Mouse (Mus musculus) thymus, adult 2 months (tissue): ENCODE measurements at regions not wholly inside any gene's neighbourhood (a gene's known extent, or its start where the extent isn't known, plus 50 kb on each side); places are given as distances from the start of the nearest gene placed in this dataset.

ENCODE experiments used
- DNase-seq: peaks from one replicate; pipeline ENCODE4 v3.0.0; 2021
- H3K27ac ChIP-seq: fragments of 200-500 bp; 2 replicates; pipeline ENCODE4 v1.5.1; 2012; ENCODE audit warnings: low read length, control low read depth; ENCODE audit not compliant: control insufficient read depth, insufficient read depth
- H3K27me3 ChIP-seq: fragments of 200-500 bp; 2 replicates; pipeline ENCODE4 v1.6.1; 2012; ENCODE audit warnings: mild to moderate bottlenecking, low read length, moderate library complexity, mixed read lengths; ENCODE audit not compliant: control insufficient read depth, insufficient read depth
- H3K36me3 ChIP-seq: fragments of 200-500 bp; 2 replicates; pipeline ENCODE4 v1.6.1; 2012; ENCODE audit warnings: mild to moderate bottlenecking, low read length, moderate library complexity; ENCODE audit not compliant: control insufficient read depth, insufficient read depth
- H3K4me1 ChIP-seq: fragments of 200-500 bp; replicated peaks from 2 replicates; pipeline ENCODE4 v1.6.1; 2012; ENCODE audit warnings: low read length; ENCODE audit not compliant: control insufficient read depth, insufficient read depth
- H3K4me3 ChIP-seq: fragments of 200-500 bp; 2 replicates; pipeline ENCODE4 v1.5.1; 2012; ENCODE audit warnings: mild to moderate bottlenecking, low read length, control low read depth, moderate library complexity; ENCODE audit not compliant: control insufficient read depth, insufficient read depth
- CTCF ChIP-seq: fragments of 200-500 bp; IDR thresholded peaks from 2 replicates; pipeline ENCODE4 v1.5.1; 2012; ENCODE audit warnings: mild to moderate bottlenecking, control low read depth, low read length, moderate library complexity, borderline replicate concordance; ENCODE audit not compliant: control insufficient read depth, poor library complexity, insufficient read depth; ENCODE audit errors: extremely low read depth
- POLR2A ChIP-seq: fragments of 200-500 bp; IDR thresholded peaks from 2 replicates; pipeline ENCODE4 v1.6.1; 2012; ENCODE audit warnings: mild to moderate bottlenecking, low read length, control low read depth, moderate library complexity; ENCODE audit not compliant: control insufficient read depth, poor library complexity, insufficient read depth; ENCODE audit errors: extremely low read depth
- WGBS: fragments of 180-500 bp; shearing (Covaris S2); methylation state at CpG from one replicate; pipeline ENCODE4 v1.1.7; 2018; 5-methylcytosine and 5-hydroxymethylcytosine counted together

- 96% methylated on average over 6 of the region's 6 CpGs for WGBS
- TF ChIP-seq CTCF (no peak), POLR2A (no peak)
- no peak overlapping the region for H3K27ac ChIP-seq
- no peak overlapping the region for H3K4me3 ChIP-seq
- H3K27me3 ChIP-seq = no peaks in the 10 kb centered on the region
- H3K36me3 ChIP-seq = no peaks in the 10 kb centered on the region
- DNase-seq = no peak
- no peaks in the 10 kb centered on the region for H3K4me1 ChIP-seq
Measured at GRCm38 (mm10) chr15:67420776-67421175, 920.1 kb upstream of the Lrrc6 start.

- no peak overlapping the region for H3K4me3 ChIP-seq
- no peak overlapping the region for H3K27ac ChIP-seq
- H3K27me3 ChIP-seq = no peaks in the 10 kb centered on the region
- WGBS = 98% methylated on average over 1 of the region's 1 CpGs
- TF ChIP-seq CTCF (no peak), POLR2A (no peak)
- H3K36me3 ChIP-seq = no peaks in the 10 kb centered on the region
- no peaks in the 10 kb centered on the region for H3K4me1 ChIP-seq
- DNase-seq = no peak
Measured at GRCm38 (mm10) chr15:67419733-67420132, 919.0 kb upstream of the Lrrc6 start.

GRCm38 (mm10) chr15:67417742-67418163 is 917.0 kb upstream of the Lrrc6 start:
- Histone ChIP-seq H3K4me1 (no peaks in the 10 kb centered on the region), H3K27me3 (no peaks in the 10 kb centered on the region), H3K27ac (no peak overlapping the region), H3K4me3 (no peak overlapping the region), H3K36me3 (no peaks in the 10 kb centered on the region)
- WGBS = 99% methylated on average over 2 of the region's 2 CpGs
- TF ChIP-seq POLR2A (no peak), CTCF (no peak)
- DNase-seq = no peak

GRCm38 (mm10) chr15:67415840-67416239 is 915.1 kb upstream of the Lrrc6 start:
- H3K4me3 ChIP-seq = no peak overlapping the region
- no peak overlapping the region for H3K27ac ChIP-seq
- no peak for DNase-seq
- 96% methylated on average over 2 of the region's 2 CpGs for WGBS
- TF ChIP-seq POLR2A (no peak), CTCF (no peak)
- H3K27me3 ChIP-seq = no peaks in the 10 kb centered on the region
- H3K4me1 ChIP-seq = no peaks in the 10 kb centered on the region
- H3K36me3 ChIP-seq = no peaks in the 10 kb centered on the region

- 45% methylated on average over 3 of the region's 3 CpGs for WGBS
Measured at GRCm38 (mm10) chr15:67414371-67414930, 913.7 kb upstream of the Lrrc6 start.

GRCm38 (mm10) chr15:67413581-67413980 is 912.9 kb upstream of the Lrrc6 start:
- Histone ChIP-seq H3K27me3 (no peaks in the 10 kb centered on the region), H3K36me3 (no peaks in the 10 kb centered on the region), H3K27ac (no peak overlapping the region), H3K4me3 (no peak overlapping the region), H3K4me1 (peaks cover 13% of the 10 kb centered on the region)
- TF ChIP-seq CTCF (no peak), POLR2A (no peak)
- WGBS = 94% methylated on average over 3 of the region's 3 CpGs
- no peak for DNase-seq

More at GRCm38 (mm10) chr15:67414371-67414930, 913.7 kb upstream of the Lrrc6 start:
- TF ChIP-seq POLR2A (no peak), CTCF (no peak)
- H3K27ac ChIP-seq = no peak overlapping the region
- no peaks in the 10 kb centered on the region for H3K27me3 ChIP-seq
- DNase-seq = no peak
- peaks cover 4% of the 10 kb centered on the region for H3K4me1 ChIP-seq
- no peaks in the 10 kb centered on the region for H3K36me3 ChIP-seq
- no peak overlapping the region for H3K4me3 ChIP-seq

GRCm38 (mm10) chr15:67412394-67412793 is 911.7 kb upstream of the Lrrc6 start:
- H3K36me3 ChIP-seq = no peaks in the 10 kb centered on the region
- TF ChIP-seq CTCF (no peak), POLR2A (no peak)
- H3K27ac ChIP-seq = no peak overlapping the region
- 92% methylated on average over 1 of the region's 1 CpGs for WGBS
- DNase-seq = no peak
- no peak overlapping the region for H3K4me3 ChIP-seq
- H3K4me1 ChIP-seq = peaks cover 13% of the 10 kb centered on the region
- no peaks in the 10 kb centered on the region for H3K27me3 ChIP-seq
